Mouse (Mus musculus): ENCODE results near the gene Trip10. TPM values are rescaled to one million over a fixed set of nuclear protein-coding genes. Genes with fewer than 3 reads are reported as not detected.

Gene Trip10
- polyA plus RNA-seq, 1 experiment, result 20.4 TPM

GRCm38 (mm10) chr17:57229851-57230727, 19.2 kb upstream of the Trip10 start:
- Histone ChIP-seq H3K27ac (replicated peaks; ENCODE audit: low read depth, low read length) (peak overlapping the region; percentile 72), H3K4me1 (ENCODE audit: control insufficient read depth, insufficient read depth, insufficient read length, low read length) (peaks cover 10% of the 10 kb centered on the region), H3K4me3 (ENCODE audit: insufficient read depth, low read depth, low read length) (no peak overlapping the region)

- Histone ChIP-seq H3K4me3 (ENCODE audit: insufficient read depth, low read depth, low read length) (no peak overlapping the region), H3K4me1 (ENCODE audit: control insufficient read depth, insufficient read depth, insufficient read length, low read length) (peaks cover 10% of the 10 kb centered on the region), H3K27ac (replicated peaks; ENCODE audit: low read depth, low read length) (peak overlapping the region; percentile 72)
These were observed 18.5 kb upstream of the Trip10 start for GRCm38 (mm10) chr17:57230728-57231125.

GRCm38 (mm10) chr17:57231321-57231771, 17.9 kb upstream of the Trip10 start:
- Histone ChIP-seq H3K4me3 (ENCODE audit: insufficient read depth, low read depth, low read length) (no peak overlapping the region), H3K27ac (replicated peaks; ENCODE audit: low read depth, low read length) (peak overlapping the region; percentile 62), H3K4me1 (ENCODE audit: control insufficient read depth, insufficient read depth, insufficient read length, low read length) (peaks cover 10% of the 10 kb centered on the region)

- H3K4me1 ChIP-seq (ENCODE audit: control insufficient read depth, insufficient read depth, insufficient read length, low read length), result peaks cover 10% of the 10 kb centered on the region
- no peak overlapping the region for H3K27ac ChIP-seq (replicated peaks; ENCODE audit: low read depth, low read length)
- H3K4me3 ChIP-seq (ENCODE audit: insufficient read depth, low read depth, low read length), result no peak overlapping the region
These were observed 17.1 kb upstream of the Trip10 start for GRCm38 (mm10) chr17:57232200-57232599.

GRCm38 (mm10) chr17:57233038-57233437, 16.2 kb upstream of the Trip10 start:
- peaks cover 10% of the 10 kb centered on the region for H3K4me1 ChIP-seq (ENCODE audit: control insufficient read depth, insufficient read depth, insufficient read length, low read length)
- H3K27ac ChIP-seq (replicated peaks; ENCODE audit: low read depth, low read length), result no peak overlapping the region
- H3K4me3 ChIP-seq (ENCODE audit: insufficient read depth, low read depth, low read length), result no peak overlapping the region

- Histone ChIP-seq H3K27ac (replicated peaks; ENCODE audit: low read depth, low read length) (no peak overlapping the region), H3K4me3 (ENCODE audit: insufficient read depth, low read depth, low read length) (no peak overlapping the region), H3K4me1 (ENCODE audit: control insufficient read depth, insufficient read depth, insufficient read length, low read length) (peaks cover 10% of the 10 kb centered on the region)
These were observed 14.9 kb upstream of the Trip10 start for GRCm38 (mm10) chr17:57234254-57234928.

- Histone ChIP-seq H3K4me3 (ENCODE audit: insufficient read depth, low read depth, low read length) (no peak overlapping the region), H3K4me1 (ENCODE audit: control insufficient read depth, insufficient read depth, insufficient read length, low read length) (0 out of 2 replicates have a peak, but pooled peaks cover 3% of the 10 kb centered on the region), H3K27ac (replicated peaks; ENCODE audit: low read depth, low read length) (no peak overlapping the region)
These were observed 13.5 kb upstream of the Trip10 start for GRCm38 (mm10) chr17:57235803-57236202.

- Histone ChIP-seq H3K27ac (replicated peaks; ENCODE audit: low read depth, low read length) (no peak overlapping the region), H3K4me3 (ENCODE audit: insufficient read depth, low read depth, low read length) (no peak overlapping the region)
These were observed 12.1 kb upstream of the Trip10 start for GRCm38 (mm10) chr17:57237181-57237580.

GRCm38 (mm10) chr17:57243650-57244370, 5.4 kb upstream of the Trip10 start:
- Histone ChIP-seq H3K4me1 (ENCODE audit: control insufficient read depth, insufficient read depth, insufficient read length, low read length) (0 out of 2 replicates have a peak, but pooled peaks cover 2% of the 10 kb centered on the region), H3K27ac (replicated peaks; ENCODE audit: low read depth, low read length) (no peak overlapping the region), H3K4me3 (ENCODE audit: insufficient read depth, low read depth, low read length) (no peak overlapping the region)

More at GRCm38 (mm10) chr17:57237181-57237580, 12.1 kb upstream of the Trip10 start:
- no peaks in the 10 kb centered on the region for H3K4me1 ChIP-seq (ENCODE audit: control insufficient read depth, insufficient read depth, insufficient read length, low read length)

GRCm38 (mm10) chr17:57245311-57245929, 3.8 kb upstream of the Trip10 start:
- 0 out of 2 replicates have a peak, but pooled peaks cover 3% of the 10 kb centered on the region for H3K4me1 ChIP-seq (ENCODE audit: control insufficient read depth, insufficient read depth, insufficient read length, low read length)
- H3K27ac ChIP-seq (replicated peaks; ENCODE audit: low read depth, low read length), result no peak overlapping the region
- H3K4me3 ChIP-seq (ENCODE audit: insufficient read depth, low read depth, low read length), result no peak overlapping the region

GRCm38 (mm10) chr17:57246663-57247392, 2.4 kb upstream of the Trip10 start:
- H3K4me3 ChIP-seq (ENCODE audit: insufficient read depth, low read depth, low read length), result peak overlapping the region; percentile 73
- H3K4me1 ChIP-seq (ENCODE audit: control insufficient read depth, insufficient read depth, insufficient read length, low read length), result 0 out of 2 replicates have a peak, but pooled peaks cover 3% of the 10 kb centered on the region
- no peak overlapping the region for H3K27ac ChIP-seq (replicated peaks; ENCODE audit: low read depth, low read length)

- H3K4me1 ChIP-seq (ENCODE audit: control insufficient read depth, insufficient read depth, insufficient read length, low read length), result 0 out of 2 replicates have a peak, but pooled peaks cover 3% of the 10 kb centered on the region
- H3K27ac ChIP-seq (replicated peaks; ENCODE audit: low read depth, low read length), result peak overlapping the region; percentile 65
- H3K4me3 ChIP-seq (ENCODE audit: insufficient read depth, low read depth, low read length), result peak overlapping the region; percentile 97
These were observed 1.7 kb upstream of the Trip10 start for GRCm38 (mm10) chr17:57247393-57248200.

- H3K4me3 ChIP-seq (ENCODE audit: insufficient read depth, low read depth, low read length), result peak within 1 kb of the TSS; percentile 97
- peak within 1 kb of the TSS; percentile 65 for H3K27ac ChIP-seq (replicated peaks; ENCODE audit: low read depth, low read length)
- H3K4me1 ChIP-seq (ENCODE audit: control insufficient read depth, insufficient read depth, insufficient read length, low read length), result 0 out of 2 replicates have a peak, but pooled peaks cover 3% of the 10 kb centered on the region
These were observed 1.0 kb upstream of the Trip10 start, which contains the start of gene Gpr108 for GRCm38 (mm10) chr17:57248201-57248699. Gene Gpr108, minus strand, starts transcription at chr17:57248446.

Measured in brown adipose tissue, adult 24 weeks (tissue).